Mouse (Mus musculus) stomach, embryonic 16.5 days (tissue): ENCODE measurements around the gene Pkn3. TPM values are rescaled to one million over a fixed set of nuclear protein-coding genes. Genes with fewer than 3 reads are reported as not detected.
"Not testable (repeated sequence)": the region's sequence is repeated elsewhere in the genome, so short reads cannot be mapped to it uniquely, and the experiment has no call there.

ENCODE experiments used
- ATAC-seq: fragments of 200-750 bp; cut with Nextera tagmentation; 2 replicates; pipeline ENCODE4 v1.8.0; 2017; ENCODE audit warnings: moderate number of reproducible peaks, moderate TSS enrichment; ENCODE audit not compliant: insufficient read depth, low FRiP score
- H3K27ac ChIP-seq: fragments of 300-500 bp; sonication (generic); 2 replicates; pipeline ENCODE4 v1.5.1; 2014; ENCODE audit warnings: low read length
- H3K27me3 ChIP-seq: fragments of 300-500 bp; sonication (generic); 2 replicates; pipeline ENCODE4 v1.6.1; 2014; ENCODE audit warnings: low read length, control low read depth, mixed read lengths; ENCODE audit not compliant: control insufficient read depth, insufficient read depth
- H3K36me3 ChIP-seq: fragments of 300-500 bp; sonication (generic); 2 replicates; pipeline ENCODE4 v1.6.1; 2014; ENCODE audit warnings: low read length; ENCODE audit not compliant: control insufficient read depth, insufficient read depth
- H3K4me1 ChIP-seq: fragments of 300-500 bp; sonication (generic); 2 replicates; pipeline ENCODE4 v1.6.1; 2014; ENCODE audit warnings: low read length, control low read depth, mixed read lengths; ENCODE audit not compliant: control insufficient read depth, insufficient read depth
- H3K4me2 ChIP-seq: fragments of 300-500 bp; sonication (generic); 2 replicates; pipeline ENCODE4 v1.6.1; 2014; ENCODE audit warnings: low read depth, low read length, mixed read lengths
- H3K4me3 ChIP-seq: fragments of 300-500 bp; sonication (generic); replicated peaks from 2 replicates; pipeline ENCODE4 v1.5.1; 2014; ENCODE audit warnings: mild to moderate bottlenecking, low read length
- H3K9ac ChIP-seq: fragments of 300-500 bp; sonication (generic); 2 replicates; pipeline ENCODE4 v1.6.1; 2014; ENCODE audit warnings: low read length
- H3K9me3 ChIP-seq: fragments of 300-500 bp; sonication (generic); replicated peaks from 2 replicates; pipeline ENCODE4 v1.6.1; 2016; ENCODE audit warnings: low read length, control low read depth; ENCODE audit not compliant: control insufficient read depth
- WGBS: fragments of 180-500 bp; shearing (Covaris S2); extraction: QIAGEN DNeasy Blood & Tissue Kit; methylation state at CpG from one replicate; pipeline ENCODE4 v1.1.7; 2014; 5-methylcytosine and 5-hydroxymethylcytosine counted together
- polyA plus RNA-seq: library from polyadenylated mRNA; unstranded; fragments of >200 nt; fragmentation: Nextera tagmentation; extraction: Ambion mirVana; gene quantifications from 2 replicates; pipeline ENCODE4 v1.2.1, GENCODE M21; 2015

Pkn3 gene
- polyA plus RNA-seq, 1 experiment from 2014 or later: 8.9 TPM

- no peak for ATAC-seq
- Histone ChIP-seq H3K9me3 (no peaks in the 10 kb centered on the region), H3K9ac (no peak overlapping the region), H3K4me3 (no peak overlapping the region), H3K27me3 (no peaks in the 10 kb centered on the region), H3K27ac (no peak overlapping the region), H3K36me3 (no peaks in the 10 kb centered on the region), H3K4me2 (no peak overlapping the region), H3K4me1 (peaks cover 16% of the 10 kb centered on the region)
- WGBS: 36% methylated on average over 2 of the region's 2 CpGs
Observed at GRCm38 (mm10) chr2:30128789-30129188, 51.3 kb downstream of the Pkn3 start.

GRCm38 (mm10) chr2:30130156-30130555, 52.7 kb downstream of the Pkn3 start:
- H3K4me1 ChIP-seq: peaks cover 20% of the 10 kb centered on the region
- H3K4me3 ChIP-seq: no peak overlapping the region
- ATAC-seq: no peak
- H3K4me2 ChIP-seq: no peak overlapping the region
- no peaks in the 10 kb centered on the region for H3K36me3 ChIP-seq
- WGBS: 75% methylated on average over 4 of the region's 4 CpGs
- H3K9me3 ChIP-seq: no peaks in the 10 kb centered on the region
- no peak overlapping the region for H3K9ac ChIP-seq
- no peaks in the 10 kb centered on the region for H3K27me3 ChIP-seq
- no peak overlapping the region for H3K27ac ChIP-seq

DNA sequence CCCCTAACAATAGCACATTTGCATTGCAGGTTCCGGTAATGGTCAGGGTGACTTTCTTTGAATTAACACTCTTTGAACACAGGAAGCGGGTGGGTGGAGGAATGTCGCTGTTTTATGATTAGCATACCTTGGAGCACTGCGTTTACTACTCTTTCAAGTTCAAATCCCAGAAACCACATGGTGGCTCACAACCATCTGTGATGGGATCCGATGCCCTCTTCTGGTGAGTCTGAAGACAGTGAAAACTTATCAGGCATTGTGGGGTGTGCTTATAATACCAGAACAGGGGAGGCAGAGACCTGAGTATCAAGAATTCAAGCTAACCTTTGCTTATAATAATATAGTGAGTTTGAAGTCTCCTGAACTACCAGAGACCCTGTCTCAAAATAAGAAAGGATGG, 53.8 kb downstream of the Pkn3 start:
- H3K27ac ChIP-seq, H3K4me3 ChIP-seq, H3K27me3 ChIP-seq, H3K9me3 ChIP-seq, H3K4me2 ChIP-seq, ATAC-seq, H3K9ac ChIP-seq, H3K36me3 ChIP-seq: not testable (repeated sequence)
- H3K4me1 ChIP-seq: peaks cover 21% of the 10 kb centered on the region
- WGBS: 56% methylated on average over 5 of the region's 5 CpGs

DNA sequence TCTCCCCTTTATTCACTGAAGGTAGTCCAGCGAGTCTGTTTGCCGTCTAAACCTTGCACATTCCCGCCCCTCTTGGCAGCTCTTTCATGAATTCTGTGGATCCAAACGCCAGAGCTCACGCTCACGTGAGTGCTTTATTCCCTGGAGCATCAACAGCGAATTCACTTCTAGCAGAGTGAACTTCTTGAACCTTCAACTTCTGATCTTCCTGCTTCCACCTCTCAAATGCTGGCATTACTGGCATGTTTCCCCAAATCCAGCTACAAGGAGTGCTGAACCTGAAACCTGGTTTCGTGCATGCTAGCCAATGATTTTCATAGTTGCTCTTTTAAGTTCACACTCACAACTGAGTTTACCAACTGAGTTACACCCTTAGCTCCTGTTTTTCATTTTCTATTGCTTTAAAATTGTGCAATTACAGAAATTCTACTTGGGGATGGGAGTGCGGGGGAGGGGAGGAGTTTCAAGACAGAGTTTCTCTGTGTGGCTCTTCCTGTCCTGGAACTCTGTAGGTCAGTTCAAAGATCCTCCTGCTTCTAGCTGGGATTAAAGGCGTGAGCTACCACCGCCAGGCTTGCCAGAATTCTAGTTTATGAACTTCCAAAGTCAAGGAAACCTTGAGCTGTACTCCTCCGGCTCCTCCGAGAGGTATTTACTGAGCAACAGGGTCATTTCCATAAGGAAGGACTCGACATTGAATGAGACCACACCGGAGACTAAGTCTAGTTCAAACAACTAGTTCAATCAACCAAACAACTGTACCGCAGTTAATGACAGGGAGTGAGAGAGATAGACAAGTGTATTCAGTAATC, 55.5 kb downstream of the Pkn3 start:
- WGBS: 15% methylated on average over 16 of the region's 16 CpGs
- Histone ChIP-seq H3K9me3 (no peaks in the 10 kb centered on the region), H3K36me3 (no peaks in the 10 kb centered on the region), H3K4me3 (peak overlapping the region; percentile 90), H3K4me2 (peak overlapping the region; percentile 76), H3K27me3 (no peaks in the 10 kb centered on the region), H3K27ac (peak overlapping the region; percentile 90), H3K4me1 (peaks cover 21% of the 10 kb centered on the region), H3K9ac (peak overlapping the region; percentile 88)
- no peak for ATAC-seq

GRCm38 (mm10) chr2:30133613-30134377, 56.3 kb downstream of the Pkn3 start, which contains the start of gene Tbc1d13:
TSS of gene Tbc1d13 (plus strand) at chr2:30133746.
- under 1% methylated on average over 46 of the region's 46 CpGs for WGBS
- peak within 1 kb of the TSS; percentile 90 for H3K27ac ChIP-seq
- peak within 1 kb of the TSS; percentile 90 for H3K4me3 ChIP-seq

GRCm38 (mm10) chr2:30134378-30134711, 56.9 kb downstream of the Pkn3 start:
- Histone ChIP-seq H3K27ac (peak overlapping the region; percentile 90), H3K4me1 (peaks cover 21% of the 10 kb centered on the region), H3K4me2 (peak overlapping the region; percentile 76), H3K9ac (peak overlapping the region; percentile 88), H3K4me3 (peak overlapping the region; percentile 90), H3K27me3 (no peaks in the 10 kb centered on the region), H3K9me3 (no peaks in the 10 kb centered on the region), H3K36me3 (no peaks in the 10 kb centered on the region)
- WGBS: 20% methylated on average over 6 of the region's 6 CpGs
- ATAC-seq: no peak

More at GRCm38 (mm10) chr2:30133613-30134377, 56.3 kb downstream of the Pkn3 start, which contains the start of gene Tbc1d13:
- Histone ChIP-seq H3K4me2 (peak within 1 kb of the TSS; percentile 76), H3K27me3 (no peaks in the 10 kb centered on the region), H3K9ac (peak within 1 kb of the TSS; percentile 88), H3K36me3 (no peaks in the 10 kb centered on the region), H3K4me1 (peaks cover 21% of the 10 kb centered on the region), H3K9me3 (no peaks in the 10 kb centered on the region)
- peak; percentile 96 for ATAC-seq

- ATAC-seq: no peak
- Histone ChIP-seq H3K4me1 (peaks cover 21% of the 10 kb centered on the region), H3K4me3 (peak overlapping the region; percentile 90), H3K36me3 (no peaks in the 10 kb centered on the region), H3K9me3 (no peaks in the 10 kb centered on the region), H3K9ac (peak overlapping the region; percentile 88), H3K27ac (peak overlapping the region; percentile 90; the same call in 1 of the 2 replicates), H3K27me3 (no peaks in the 10 kb centered on the region), H3K4me2 (peak overlapping the region; percentile 76)
- whole genome bisulfite sequencing: 62% methylated on average over 10 of the region's 10 CpGs
Observed at GRCm38 (mm10) chr2:30134928-30135620, 57.6 kb downstream of the Pkn3 start.

GRCm38 (mm10) chr2:30136458-30136857, 59.0 kb downstream of the Pkn3 start:
- WGBS: 72% methylated on average over 10 of the region's 10 CpGs
- ATAC-seq: no peak
- H3K27ac ChIP-seq: no peak overlapping the region
- no peaks in the 10 kb centered on the region for H3K27me3 ChIP-seq
- 0 out of 2 replicates have a peak, but pooled peaks cover 3% of the 10 kb centered on the region for H3K36me3 ChIP-seq
- no peak overlapping the region for H3K4me2 ChIP-seq
- H3K9me3 ChIP-seq: no peaks in the 10 kb centered on the region
- peaks cover 21% of the 10 kb centered on the region for H3K4me1 ChIP-seq
- no peak overlapping the region for H3K9ac ChIP-seq
- H3K4me3 ChIP-seq: no peak overlapping the region
